ENCODE assay signal across 18 mouse cellular contexts in genomic region chr9:116848166-116848565, GRCm38 (mm10).
DNase-seq lines count a peak whose midpoint lies in the region; ATAC-seq and TF ChIP-seq lines count a peak whose summit lies in the region.
"Had no signal": no experiment of that assay in that cellular context is flagged by ENCODE, and none has a peak within 500 bp of the region (broad histone marks: within the 10 kb centered on the region; RNA-seq: fewer than 3 reads in every experiment).

No protein-coding gene starts in this region.

- H3K9ac ChIP-seq in intestine, embryonic 14.5 days (ENCODE audit: low read length) = no peak overlapping the region
- no peak overlapping the region for H3K9ac ChIP-seq in intestine, postnatal 0 days (ENCODE audit: low read depth, low read length)
- H3K9ac ChIP-seq in lung, embryonic 14.5 days = no peak overlapping the region
- no peak overlapping the region for H3K9ac ChIP-seq in intestine, embryonic 16.5 days (ENCODE audit: low read depth, low read length)
- no peak overlapping the region for H3K9ac ChIP-seq in stomach, embryonic 15.5 days
- no peak overlapping the region for H3K9ac ChIP-seq in hindbrain, embryonic 16.5 days (ENCODE audit: low read depth, low read length)
- H3K9ac ChIP-seq: embryonic facial prominence, embryonic 13.5 days; forebrain, embryonic 13.5 days; heart, embryonic 13.5 days; hindbrain, embryonic 15.5 days; liver, embryonic 14.5 days had no signal

- no peak overlapping the region for H3K4me3 ChIP-seq in intestine, embryonic 14.5 days (ENCODE audit: low read depth, low read length)
- H3K4me3 ChIP-seq in intestine, postnatal 0 days (ENCODE audit: low read depth, low read length) = no peak overlapping the region
- H3K4me3 ChIP-seq in lung, embryonic 14.5 days (ENCODE audit: low read depth, low read length) = no peak overlapping the region
- H3K4me3 ChIP-seq in intestine, embryonic 16.5 days (ENCODE audit: low read length) = no peak overlapping the region
- no peak overlapping the region for H3K4me3 ChIP-seq in stomach, embryonic 15.5 days (replicated peaks)
- H3K4me3 ChIP-seq in hindbrain, embryonic 16.5 days (ENCODE audit: low read length) = no peak overlapping the region
- H3K4me3 ChIP-seq: embryonic facial prominence, embryonic 13.5 days; forebrain, embryonic 13.5 days; heart, embryonic 13.5 days; hindbrain, embryonic 15.5 days; midbrain, embryonic 10.5 days had no signal

- 32% methylated on average over 10 of the region's 10 CpGs for WGBS in intestine, embryonic 14.5 days
- 53% methylated on average over 10 of the region's 10 CpGs for WGBS in intestine, postnatal 0 days
- WGBS in lung, embryonic 14.5 days = 33% methylated on average over 10 of the region's 10 CpGs
- 40% methylated on average over 10 of the region's 10 CpGs for WGBS in intestine, embryonic 16.5 days
- 34% methylated on average over 10 of the region's 10 CpGs for WGBS in stomach, embryonic 15.5 days
- 82% methylated on average over 10 of the region's 10 CpGs for WGBS in hindbrain, embryonic 16.5 days

- no peaks in the 10 kb centered on the region for H3K36me3 ChIP-seq in intestine, embryonic 14.5 days (ENCODE audit: control insufficient read depth, insufficient read depth, low read length)
- no peaks in the 10 kb centered on the region for H3K36me3 ChIP-seq in intestine, postnatal 0 days (ENCODE audit: control insufficient read depth, insufficient read depth)
- H3K36me3 ChIP-seq in lung, embryonic 14.5 days (ENCODE audit: insufficient read depth) = no peaks in the 10 kb centered on the region
- no peaks in the 10 kb centered on the region for H3K36me3 ChIP-seq in intestine, embryonic 16.5 days (ENCODE audit: control insufficient read depth, insufficient read depth, low read length)
- no peaks in the 10 kb centered on the region for H3K36me3 ChIP-seq in stomach, embryonic 15.5 days
- H3K36me3 ChIP-seq in hindbrain, embryonic 16.5 days (ENCODE audit: control insufficient read depth, insufficient read depth, low read length) = no peaks in the 10 kb centered on the region
- H3K36me3 ChIP-seq: hindbrain, embryonic 15.5 days; midbrain, embryonic 10.5 days had no signal

- H3K4me1 ChIP-seq in intestine, embryonic 14.5 days (replicated peaks; ENCODE audit: control insufficient read depth, insufficient read depth, low read length) = peaks cover 20% of the 10 kb centered on the region
- H3K4me1 ChIP-seq in intestine, postnatal 0 days (replicated peaks; ENCODE audit: control insufficient read depth, insufficient read depth, low read length) = no peaks in the 10 kb centered on the region
- peaks cover 6% of the 10 kb centered on the region; the same call in 1 of the 2 replicates for H3K4me1 ChIP-seq in lung, embryonic 14.5 days (ENCODE audit: insufficient read depth)
- peaks cover 4% of the 10 kb centered on the region for H3K4me1 ChIP-seq in intestine, embryonic 16.5 days (ENCODE audit: control insufficient read depth, insufficient read depth, low read length)
- H3K4me1 ChIP-seq in stomach, embryonic 15.5 days = no peaks in the 10 kb centered on the region
- H3K4me1 ChIP-seq in hindbrain, embryonic 16.5 days (ENCODE audit: control insufficient read depth, insufficient read depth, low read depth, low read length) = no peaks in the 10 kb centered on the region
- H3K4me1 ChIP-seq: forebrain, embryonic 13.5 days; hindbrain, embryonic 15.5 days; midbrain, embryonic 10.5 days had no signal

- H3K27me3 ChIP-seq in intestine, embryonic 14.5 days (replicated peaks; ENCODE audit: control insufficient read depth, insufficient read depth, low read length) = no peaks in the 10 kb centered on the region
- no peaks in the 10 kb centered on the region for H3K27me3 ChIP-seq in intestine, postnatal 0 days (replicated peaks; ENCODE audit: control insufficient read depth, insufficient read depth, low read length)
- H3K27me3 ChIP-seq in lung, embryonic 14.5 days (ENCODE audit: insufficient read depth, low read length) = no peaks in the 10 kb centered on the region
- H3K27me3 ChIP-seq in intestine, embryonic 16.5 days (replicated peaks; ENCODE audit: control insufficient read depth, insufficient read depth, low read length) = no peaks in the 10 kb centered on the region
- no peaks in the 10 kb centered on the region for H3K27me3 ChIP-seq in stomach, embryonic 15.5 days (replicated peaks)
- no peaks in the 10 kb centered on the region for H3K27me3 ChIP-seq in hindbrain, embryonic 16.5 days (replicated peaks; ENCODE audit: control insufficient read depth, insufficient read depth, low read length)
- H3K27me3 ChIP-seq: embryonic facial prominence, embryonic 13.5 days; forebrain, embryonic 13.5 days; heart, embryonic 13.5 days; hindbrain, embryonic 15.5 days had no signal

- H3K9me3 ChIP-seq in intestine, embryonic 14.5 days (ENCODE audit: control insufficient read depth, low read length) = no peaks in the 10 kb centered on the region
- H3K9me3 ChIP-seq in intestine, postnatal 0 days (ENCODE audit: control insufficient read depth) = no peaks in the 10 kb centered on the region
- no peaks in the 10 kb centered on the region for H3K9me3 ChIP-seq in lung, embryonic 14.5 days (ENCODE audit: low read depth, low read length)
- no peaks in the 10 kb centered on the region for H3K9me3 ChIP-seq in intestine, embryonic 16.5 days (ENCODE audit: control insufficient read depth, low read length)
- no peaks in the 10 kb centered on the region for H3K9me3 ChIP-seq in stomach, embryonic 15.5 days
- no peaks in the 10 kb centered on the region for H3K9me3 ChIP-seq in hindbrain, embryonic 16.5 days (ENCODE audit: control insufficient read depth, low read length)
- H3K9me3 ChIP-seq: embryonic facial prominence, embryonic 13.5 days; forebrain, embryonic 13.5 days; heart, embryonic 13.5 days; hindbrain, embryonic 15.5 days; midbrain, embryonic 10.5 days had no signal

- no peak for DNase-seq in intestine, embryonic 14.5 days (ENCODE audit: low spot score)
- DNase-seq in lung, embryonic 14.5 days = peak; percentile 86
- DNase-seq in lung, postnatal 4 days = no peak
- no peak for DNase-seq in left cerebral cortex, adult 9 months (ENCODE audit: low spot score in 2 of 2)
- DNase-seq: cerebellum, adult 11-12 months; thymus, postnatal 25 days had no signal

- H3K4me2 ChIP-seq in intestine, embryonic 14.5 days (ENCODE audit: low read length) = 0 out of 2 replicates have a peak overlapping the region, but pooled peaks have one; percentile 0
- H3K4me2 ChIP-seq in intestine, postnatal 0 days (replicated peaks; ENCODE audit: low read depth) = no peak overlapping the region
- H3K4me2 ChIP-seq in lung, embryonic 14.5 days = no peak overlapping the region
- H3K4me2 ChIP-seq in intestine, embryonic 16.5 days (ENCODE audit: low read depth, low read length) = no peak overlapping the region
- no peak overlapping the region for H3K4me2 ChIP-seq in stomach, embryonic 15.5 days
- H3K4me2 ChIP-seq in hindbrain, embryonic 16.5 days (ENCODE audit: low read length) = no peak overlapping the region
- H3K4me2 ChIP-seq: embryonic facial prominence, embryonic 13.5 days; forebrain, embryonic 13.5 days; heart, embryonic 13.5 days; hindbrain, embryonic 15.5 days had no signal

- TF ChIP-seq CTCF in intestine, postnatal 0 days (IDR thresholded peaks at IDR 0.05; ENCODE audit: low read depth) = no peak
- no peak for TF ChIP-seq CTCF in lung, embryonic 14.5 days (IDR thresholded peaks at IDR 0.05; ENCODE audit: low read depth)

- H3K27ac ChIP-seq in intestine, embryonic 14.5 days (ENCODE audit: low read depth) = peak overlapping the region; percentile 38; the same call in 1 of the 2 replicates
- no peak overlapping the region for H3K27ac ChIP-seq in intestine, postnatal 0 days (ENCODE audit: low read depth, low read length)
- H3K27ac ChIP-seq in lung, embryonic 14.5 days (ENCODE audit: low read depth) = peak overlapping the region; percentile 89
- peak overlapping the region; percentile 40 for H3K27ac ChIP-seq in intestine, embryonic 16.5 days (ENCODE audit: low read length)
- H3K27ac ChIP-seq in stomach, embryonic 15.5 days = peak overlapping the region; percentile 49
- H3K27ac ChIP-seq in hindbrain, embryonic 16.5 days (ENCODE audit: low read depth, low read length) = no peak overlapping the region
- H3K27ac ChIP-seq: embryonic facial prominence, embryonic 13.5 days; forebrain, embryonic 13.5 days; hindbrain, embryonic 15.5 days; liver, embryonic 14.5 days; midbrain, embryonic 10.5 days had no signal

- ATAC-seq in intestine, embryonic 14.5 days (replicated peaks; ENCODE audit: low FRiP score, low TSS enrichment, low read depth) = no peak
- no peak for ATAC-seq in intestine, postnatal 0 days
- ATAC-seq in lung, embryonic 14.5 days (ENCODE audit: insufficient read depth) = peak; percentile 16; the same call in 1 of the 2 replicates
- no peak for ATAC-seq in intestine, embryonic 16.5 days
- ATAC-seq in stomach, embryonic 15.5 days (ENCODE audit: insufficient read depth, low FRiP score, low read depth) = no peak
- ATAC-seq in hindbrain, embryonic 16.5 days = no peak
- ATAC-seq: activated CD4-positive, CD25-positive, alpha-beta regulatory T cell, adult 4 months; CD4-positive, CD25-positive, alpha-beta regulatory T cell, adult 4 months; forebrain, embryonic 13.5 days had no signal

Comparison
In these comparisons a context has a peak if more than half of its experiments do, and no peak if none do; other contexts are left out.
1. H3K27ac ChIP-seq: peak in intestine, embryonic 14.5 days (single experiment), lung, embryonic 14.5 days (single experiment), intestine, embryonic 16.5 days (single experiment) and stomach, embryonic 15.5 days (single experiment); none in intestine, postnatal 0 days (single experiment) and hindbrain, embryonic 16.5 days (single experiment).